Mouse (Mus musculus): Measurements from ENCODE around the gene Cdc73. TPM values are rescaled to one million over a fixed set of nuclear protein-coding genes. Genes with fewer than 3 reads are reported as not detected.

Gene Cdc73
- polyA plus RNA-seq (2012; rRNA removed): 22.3 and 27.0 TPM in 2 replicates

DNA sequence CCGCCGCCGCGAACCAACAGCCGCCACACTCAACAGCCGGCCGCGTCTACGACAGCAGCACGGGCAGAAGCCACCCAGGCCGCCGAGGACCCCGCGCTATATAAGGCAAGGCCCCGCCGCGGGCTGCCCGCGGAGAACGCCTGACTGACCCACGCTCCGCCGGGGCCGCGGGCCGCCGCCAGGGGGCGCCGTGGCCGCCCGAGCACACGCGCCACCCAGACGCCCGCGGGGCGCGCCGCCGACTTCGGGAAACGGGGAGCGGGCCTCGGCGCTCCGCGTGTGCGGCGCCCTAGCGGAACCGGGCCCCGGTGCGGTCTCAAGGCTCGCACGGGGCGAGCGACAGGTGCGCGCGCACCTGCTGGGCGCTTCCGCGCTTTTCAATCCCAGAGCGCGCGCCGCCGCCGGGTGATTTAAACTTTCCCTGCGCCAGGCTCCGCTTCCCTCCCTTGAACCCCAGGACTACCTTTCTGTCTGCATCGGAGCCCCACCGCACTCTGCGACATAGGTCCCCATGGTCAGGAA, at the start of gene Cdc73:
TSS of gene Cdc73 (minus strand) at position 153 of the 522 bp plus-strand sequence.

DNA sequence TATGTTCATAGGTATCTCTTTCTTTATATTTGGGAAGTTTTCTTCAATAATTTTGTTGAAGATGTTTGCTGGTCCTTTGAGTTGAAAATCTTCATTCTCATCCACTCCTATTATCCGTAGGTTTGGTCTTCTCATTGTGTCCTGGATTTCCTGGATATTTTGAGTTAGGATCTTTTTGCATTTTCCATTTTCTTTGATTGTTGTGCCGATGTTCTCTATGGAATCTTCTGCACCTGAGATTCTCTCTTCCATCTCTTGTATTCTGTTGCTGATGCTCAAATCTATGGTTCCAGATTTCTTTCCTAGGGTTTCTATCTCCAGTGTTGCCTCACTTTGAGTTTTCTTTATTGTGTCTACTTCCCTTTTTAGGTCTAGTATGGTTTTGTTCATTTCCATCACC, 13.3 kb upstream of the Cdc73 start, which contains the start of gene Glrx2:
TSS of gene Glrx2 (plus strand) at position 301 of the 400 bp plus-strand sequence.

DNA sequence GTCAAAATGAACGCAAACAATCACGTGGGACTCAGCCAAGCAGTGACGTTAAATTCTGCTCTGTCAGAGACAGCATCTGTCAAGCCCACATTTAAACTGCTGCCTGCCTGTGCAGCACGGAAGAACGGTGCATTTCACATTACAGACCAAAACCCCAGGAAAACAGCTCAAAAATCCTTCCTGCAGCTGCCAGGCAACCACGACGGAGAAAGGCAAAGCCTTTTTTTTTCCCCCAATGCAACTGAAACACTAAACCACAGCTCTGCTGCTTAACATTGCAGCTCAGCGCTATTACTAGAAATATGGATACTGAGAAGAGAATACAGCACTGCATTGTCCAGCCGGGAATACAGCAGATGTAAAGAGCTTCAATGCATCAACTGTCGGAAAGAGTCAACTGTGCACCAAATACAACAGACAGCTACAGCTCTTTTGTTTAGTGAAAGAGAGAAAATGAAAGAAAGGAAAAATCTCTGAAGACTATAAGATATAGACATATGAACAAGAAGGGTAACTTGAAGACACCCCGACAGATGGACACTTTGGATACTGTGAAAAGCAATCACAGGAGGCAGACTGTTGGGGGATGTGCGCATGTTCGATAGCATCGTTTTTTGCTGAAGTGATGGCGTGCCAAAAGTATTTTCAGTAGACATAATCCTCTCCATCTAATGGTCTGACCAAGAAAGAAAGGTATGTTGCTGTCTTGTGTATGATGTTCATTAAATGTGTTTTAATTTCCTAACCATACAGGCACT, 61.9 kb downstream of the Cdc73 start, which contains the start of gene B3galt2:
TSS of gene B3galt2 (plus strand) at position 15 of the 758 bp plus-strand sequence.

Other genes starting within 250 kb of the Cdc73 start
- gene B3galt2, start 62.2 kb downstream of the Cdc73 start, polyA plus RNA-seq (2012; rRNA removed): 2.7 and 2.9 TPM in 2 replicates
- gene Glrx2, start 13.4 kb upstream of the Cdc73 start, polyA plus RNA-seq (2012; rRNA removed): 92.5 and 103 TPM in 2 replicates
- gene Trove2, start 74.2 kb upstream of the Cdc73 start, polyA plus RNA-seq (2012; rRNA removed): 12.4 and 14.7 TPM in 2 replicates
- 18.3 and 21.1 TPM in 2 replicates for gene Uchl5, start 74.4 kb upstream of the Cdc73 start, polyA plus RNA-seq (2012; rRNA removed)